Comparison of ENCODE assay signal across 33 mouse cellular contexts in the genomic region with DNA sequence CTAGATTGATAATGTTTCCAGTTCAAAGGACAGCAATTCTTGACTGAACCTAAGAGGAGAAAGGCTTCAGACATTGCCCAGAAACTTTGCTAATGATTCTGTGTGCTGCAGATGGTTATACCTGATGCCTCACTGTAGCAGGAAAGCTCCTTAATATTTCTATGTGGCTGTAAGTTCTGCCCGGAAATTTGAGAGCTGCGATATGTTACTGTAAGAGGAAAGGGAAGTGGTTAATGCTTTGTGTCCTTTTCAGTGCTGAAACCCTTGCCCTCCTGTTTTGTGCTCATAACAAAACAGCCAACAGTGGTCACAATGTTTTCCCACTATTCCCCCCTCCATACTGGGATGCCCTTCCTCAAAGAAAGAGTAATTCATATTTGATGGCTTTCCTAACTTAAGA. TPM values are rescaled to one million over a fixed set of nuclear protein-coding genes. Genes with fewer than 3 reads are reported as not detected.
DNase-seq lines count a peak whose midpoint lies in the region; ATAC-seq and TF ChIP-seq lines count a peak whose summit lies in the region.
"Had no signal": no experiment of that assay in that cellular context is flagged by ENCODE, and none has a peak within 500 bp of the region (broad histone marks: within the 10 kb centered on the region; RNA-seq: fewer than 3 reads in every experiment).

No protein-coding gene starts in this region.

- H3K9me3 ChIP-seq in megakaryocyte, embryonic 14.5 days, result no peaks in the 10 kb centered on the region
- H3K9me3 ChIP-seq: embryonic facial prominence, embryonic 12.5 days; embryonic facial prominence, embryonic 15.5 days; heart, embryonic 12.5 days; heart, embryonic 15.5 days had no signal

- no peak for TF ChIP-seq CTCF in bone marrow, adult 2 months (IDR thresholded peaks at IDR 0.05; ENCODE audit: control insufficient read depth, insufficient read depth, low read length)

- H3K4me3 ChIP-seq in bone marrow, adult 2 months (replicated peaks; ENCODE audit: control insufficient read depth, low read depth, low read length), result peak overlapping the region; percentile 22
- H3K4me3 ChIP-seq in megakaryocyte, embryonic 14.5 days (replicated peaks), result peak overlapping the region; percentile 33
- H3K4me3 ChIP-seq: embryonic facial prominence, embryonic 12.5 days; embryonic facial prominence, embryonic 15.5 days; gastrocnemius, adult 2 months; heart, embryonic 12.5 days; heart, embryonic 15.5 days had no signal

- H3K36me3 ChIP-seq in megakaryocyte, embryonic 14.5 days (replicated peaks; ENCODE audit: low read length), result peaks cover 23% of the 10 kb centered on the region
- H3K36me3 ChIP-seq: embryonic facial prominence, embryonic 12.5 days; embryonic facial prominence, embryonic 15.5 days; heart, embryonic 12.5 days; heart, embryonic 15.5 days had no signal

- WGBS in bone marrow, adult 2 months, result 0% methylated on average over 2 of the region's 2 CpGs

- no peaks in the 10 kb centered on the region for H3K27me3 ChIP-seq in megakaryocyte, embryonic 14.5 days (replicated peaks)
- H3K27me3 ChIP-seq: embryonic facial prominence, embryonic 12.5 days; embryonic facial prominence, embryonic 15.5 days; heart, embryonic 12.5 days; heart, embryonic 15.5 days had no signal

- peak; percentile 43 to 54; a peak in 3 of 4 replicates for ATAC-seq in hematopoietic stem cell, adult 5-6 weeks (replicated peaks in 1 of 2; ENCODE audit: insufficient read depth in 1 of 2, low FRiP score in 2 of 2, low TSS enrichment in 1 of 2, low read depth in 1 of 2, poor library complexity in 2 of 2, severe bottlenecking in 2 of 2)
- ATAC-seq: activated CD4-positive, CD25-positive, alpha-beta regulatory T cell, adult 4 months; CD4-positive, CD25-positive, alpha-beta regulatory T cell, adult 4 months; forebrain, embryonic 14.5 days; forebrain, postnatal 0 days; hindbrain, postnatal 0 days; inflammation-experienced regulatory T-cells, adult 6 months had no signal

- no peak for DNase-seq in right cerebral cortex, adult 2 months (ENCODE audit: low spot score in 2 of 2)
- no peak for DNase-seq in layer of hippocampus, postnatal 10 days (ENCODE audit: low spot score in 2 of 2)
- DNase-seq in ovary, adult 18-20 months (ENCODE audit: low spot score), result no peak
- DNase-seq: adrenal gland, adult 8-10 months; adrenal gland, postnatal 25 days; cerebellum, adult 18-20 months; cerebellum, adult 9-10 months; cerebellum, postnatal 14 days; forebrain, postnatal 0 days; gastrocnemius, adult 2 months; gastrocnemius, postnatal 14 days; heart, adult 18-20 months; heart, postnatal 10 days; heart, postnatal 36 days had no signal

- TF ChIP-seq POLR2A in bone marrow, adult 2 months (IDR thresholded peaks at IDR 0.05; ENCODE audit: borderline replicate concordance, control insufficient read depth, low read depth, low read length), result no peak

- peaks cover 3% of the 10 kb centered on the region; the same call in 1 of the 2 replicates for H3K4me1 ChIP-seq in bone marrow, adult 2 months (ENCODE audit: control insufficient read depth, insufficient read depth, low read length)
- peaks cover 73% of the 10 kb centered on the region for H3K4me1 ChIP-seq in megakaryocyte, embryonic 14.5 days
- H3K4me1 ChIP-seq: embryonic facial prominence, embryonic 12.5 days; embryonic facial prominence, embryonic 15.5 days; heart, embryonic 12.5 days; heart, embryonic 15.5 days had no signal

- H3K27ac ChIP-seq in bone marrow, adult 2 months (ENCODE audit: control insufficient read depth, insufficient read depth, low read depth, low read length, poor library complexity), result no peak overlapping the region; the same call in 1 of the 2 replicates
- H3K27ac ChIP-seq: embryonic facial prominence, embryonic 12.5 days; embryonic facial prominence, embryonic 15.5 days; gastrocnemius, adult 2 months; heart, embryonic 15.5 days; hindbrain, embryonic 14.5 days; hindbrain, postnatal 0 days had no signal

RNA-seq across cellular contexts. Expression of a gene that starts 3.4 kb away (rescaled TPM):
- 3.2 and 12.4 TPM in 2 replicates for polyA plus RNA-seq in bone marrow, adult 2 months (2011; ENCODE audit: insufficient read depth, insufficient read length, low replicate concordance, missing spikeins)
- total RNA-seq in hematopoietic stem cell, adult 5-6 weeks (2017), result 25.4 and 28.7 TPM in 2 replicates
- 1.0 TPM in 1 of 2 replicates, not detected in the other for polyA plus RNA-seq in megakaryocyte, embryonic 14.5 days (2012; ENCODE audit: insufficient read depth, low replicate concordance)
- not detected for total RNA-seq in layer of hippocampus, postnatal 10 days (2021)
- total RNA-seq: adrenal gland, postnatal 25 days; forebrain, postnatal 0 days; gastrocnemius, adult 2 months; gastrocnemius, postnatal 14 days; hindbrain, postnatal 0 days had no signal
- polyA plus RNA-seq: activated CD4-positive, CD25-positive, alpha-beta regulatory T cell, adult 4 months; C2C12; embryonic facial prominence, embryonic 12.5 days; embryonic facial prominence, embryonic 15.5 days; forebrain, embryonic 11.5 days; forebrain, embryonic 14.5 days; forebrain, postnatal 0 days; frontal cortex, adult 2 months; hindbrain, embryonic 11.5 days; hindbrain, embryonic 14.5 days; hindbrain, postnatal 0 days; inflammation-experienced regulatory T-cells, adult 6 months had no signal

RNA-seq across cellular contexts. Expression of a gene that starts 21.8 kb away (rescaled TPM):
- not detected in 2 replicates for polyA plus RNA-seq in bone marrow, adult 2 months (2011; ENCODE audit: insufficient read depth, insufficient read length, low replicate concordance, missing spikeins)
- not detected in 2 replicates for total RNA-seq in hematopoietic stem cell, adult 5-6 weeks (2017)
- polyA plus RNA-seq in megakaryocyte, embryonic 14.5 days (2012; ENCODE audit: insufficient read depth, low replicate concordance), result not detected in 2 replicates
- total RNA-seq in layer of hippocampus, postnatal 10 days (2021), result not detected
- total RNA-seq: adrenal gland, adult 8-10 months; adrenal gland, postnatal 25 days; forebrain, postnatal 0 days; gastrocnemius, adult 2 months; gastrocnemius, postnatal 14 days; gastrocnemius, postnatal 4 days; heart, adult 18-20 months; heart, postnatal 10 days; heart, postnatal 36 days; hindbrain, postnatal 0 days; MEL had no signal
- polyA plus RNA-seq: activated CD4-positive, CD25-positive, alpha-beta regulatory T cell, adult 4 months; C2C12; CD4-positive, CD25-positive, alpha-beta regulatory T cell, adult 4 months; embryonic facial prominence, embryonic 12.5 days; embryonic facial prominence, embryonic 15.5 days; forebrain, embryonic 11.5 days; forebrain, embryonic 14.5 days; forebrain, postnatal 0 days; frontal cortex, adult 2 months; heart, embryonic 12.5 days; heart, embryonic 15.5 days; hindbrain, embryonic 11.5 days; hindbrain, embryonic 14.5 days; hindbrain, postnatal 0 days; inflammation-experienced regulatory T-cells, adult 6 months had no signal

RNA-seq across cellular contexts. Expression of a gene that starts 24.4 kb away (rescaled TPM):
- polyA plus RNA-seq in bone marrow, adult 2 months (2011; ENCODE audit: insufficient read depth, insufficient read length, low replicate concordance, missing spikeins), result 15.0 and 51.2 TPM in 2 replicates
- 0.35 and 4.9 TPM in 2 replicates for total RNA-seq in hematopoietic stem cell, adult 5-6 weeks (2017)
- polyA plus RNA-seq in megakaryocyte, embryonic 14.5 days (2012; ENCODE audit: insufficient read depth, low replicate concordance), result 4.7 TPM in 1 of 2 replicates, not detected in the other
- not detected for total RNA-seq in layer of hippocampus, postnatal 10 days (2021)
- total RNA-seq: forebrain, postnatal 0 days; gastrocnemius, adult 2 months; gastrocnemius, postnatal 14 days; hindbrain, postnatal 0 days had no signal
- polyA plus RNA-seq: activated CD4-positive, CD25-positive, alpha-beta regulatory T cell, adult 4 months; CD4-positive, CD25-positive, alpha-beta regulatory T cell, adult 4 months; embryonic facial prominence, embryonic 12.5 days; forebrain, embryonic 11.5 days; forebrain, embryonic 14.5 days; forebrain, postnatal 0 days; heart, embryonic 12.5 days; hindbrain, embryonic 11.5 days; hindbrain, postnatal 0 days; inflammation-experienced regulatory T-cells, adult 6 months had no signal

RNA-seq across cellular contexts. Expression of a gene that starts 56.7 kb away (rescaled TPM):
- polyA plus RNA-seq in bone marrow, adult 2 months (2011; ENCODE audit: insufficient read depth, insufficient read length, low replicate concordance, missing spikeins), result 4.5 TPM in 1 of 2 replicates, not detected in the other
- 0.99 TPM in 1 of 2 replicates, not detected in the other for total RNA-seq in hematopoietic stem cell, adult 5-6 weeks (2017)
- polyA plus RNA-seq in megakaryocyte, embryonic 14.5 days (2012; ENCODE audit: insufficient read depth, low replicate concordance), result 8.3 TPM in 1 of 2 replicates, not detected in the other
- total RNA-seq in layer of hippocampus, postnatal 10 days (2021), result not detected
- total RNA-seq: gastrocnemius, adult 2 months; MEL had no signal
- polyA plus RNA-seq: C2C12 had no signal

Comparison
In these comparisons a context has a peak if more than half of its experiments do, and no peak if none do; other contexts are left out.
1. RNA of a gene that starts 3.4 kb away (total RNA-seq): 25.4 to 28.7 TPM in hematopoietic stem cell, adult 5-6 weeks; not detected in layer of hippocampus, postnatal 10 days; every median in the first group is over 10 times any median in the second.